Mouse (Mus musculus) liver, postnatal 0 days (tissue): ENCODE data around the gene Usp39. TPM values are rescaled to one million over a fixed set of nuclear protein-coding genes. Genes with fewer than 3 reads are reported as not detected.

Experiments used
- ATAC-seq: fragments of 200-750 bp; cut with Nextera tagmentation; 2 replicates; pipeline ENCODE4 v1.8.0; 2017; ENCODE audit warnings: mild to moderate bottlenecking, moderate library complexity
- DNase-seq: peaks from one replicate; pipeline ENCODE4 v3.0.0-alpha.2; 2016
- H3K27ac ChIP-seq: fragments of 300-500 bp; sonication (generic); 2 replicates; pipeline ENCODE4 v1.5.1; 2014; ENCODE audit warnings: antibody characterized with exemption, moderate library complexity, mild to moderate bottlenecking, low read depth
- H3K27me3 ChIP-seq: fragments of 300-500 bp; sonication (generic); 2 replicates; pipeline ENCODE4 v1.6.1; 2014; ENCODE audit warnings: low read length, control low read depth, mixed read lengths; ENCODE audit not compliant: insufficient read depth
- H3K36me3 ChIP-seq: fragments of 300-500 bp; sonication (generic); replicated peaks from 2 replicates; pipeline ENCODE4 v1.6.1; 2014; ENCODE audit warnings: mild to moderate bottlenecking, control low read depth, low read length, moderate library complexity, mixed read lengths; ENCODE audit not compliant: insufficient read depth
- H3K4me1 ChIP-seq: fragments of 300-500 bp; sonication (generic); 2 replicates; pipeline ENCODE4 v1.6.1; 2014; ENCODE audit warnings: antibody characterized with exemption, mild to moderate bottlenecking, control low read depth; ENCODE audit not compliant: insufficient read depth
- H3K4me2 ChIP-seq: fragments of 300-500 bp; sonication (generic); 2 replicates; pipeline ENCODE4 v1.6.1; 2014; ENCODE audit warnings: low read depth, mild to moderate bottlenecking, low read length, moderate library complexity, mixed read lengths
- H3K4me3 ChIP-seq: fragments of 300-500 bp; sonication (generic); 2 replicates; pipeline ENCODE4 v1.5.1; 2014; ENCODE audit warnings: low read depth, low read length
- H3K9ac ChIP-seq: fragments of 300-500 bp; sonication (generic); replicated peaks from 2 replicates; pipeline ENCODE4 v1.6.1; 2014; ENCODE audit warnings: mild to moderate bottlenecking, moderate library complexity
- H3K9me3 ChIP-seq: fragments of 300-500 bp; sonication (generic); 2 replicates; pipeline ENCODE4 v1.6.1; 2016; ENCODE audit warnings: mild to moderate bottlenecking, control low read depth, low read length, mixed read lengths
- CTCF ChIP-seq: sonication (generic); IDR thresholded peaks from 2 replicates; pipeline ENCODE4 v1.5.1; 2016; ENCODE audit warnings: antibody characterized with exemption, low read depth
- EP300 ChIP-seq: IDR thresholded peaks from 2 replicates; pipeline ENCODE4 v1.6.1; 2016; ENCODE audit warnings: antibody characterized with exemption, low read depth, mild to moderate bottlenecking
- WGBS: fragments of 180-500 bp; shearing (Covaris S2); extraction: QIAGEN DNeasy Blood & Tissue Kit; methylation state at CpG from one replicate; pipeline ENCODE4 v1.1.7; 2014; ENCODE audit not compliant: insufficient replicate concordance; 5-methylcytosine and 5-hydroxymethylcytosine counted together
- polyA plus RNA-seq: library from polyadenylated mRNA; unstranded; fragments of >200 nt; fragmentation: Nextera tagmentation; extraction: Ambion mirVana; gene quantifications from 2 replicates; pipeline ENCODE4 v1.2.1, GENCODE M21; 2015

Usp39 gene
- polyA plus RNA-seq, 1 experiment from 2014 or later, result 21.7 TPM

DNA sequence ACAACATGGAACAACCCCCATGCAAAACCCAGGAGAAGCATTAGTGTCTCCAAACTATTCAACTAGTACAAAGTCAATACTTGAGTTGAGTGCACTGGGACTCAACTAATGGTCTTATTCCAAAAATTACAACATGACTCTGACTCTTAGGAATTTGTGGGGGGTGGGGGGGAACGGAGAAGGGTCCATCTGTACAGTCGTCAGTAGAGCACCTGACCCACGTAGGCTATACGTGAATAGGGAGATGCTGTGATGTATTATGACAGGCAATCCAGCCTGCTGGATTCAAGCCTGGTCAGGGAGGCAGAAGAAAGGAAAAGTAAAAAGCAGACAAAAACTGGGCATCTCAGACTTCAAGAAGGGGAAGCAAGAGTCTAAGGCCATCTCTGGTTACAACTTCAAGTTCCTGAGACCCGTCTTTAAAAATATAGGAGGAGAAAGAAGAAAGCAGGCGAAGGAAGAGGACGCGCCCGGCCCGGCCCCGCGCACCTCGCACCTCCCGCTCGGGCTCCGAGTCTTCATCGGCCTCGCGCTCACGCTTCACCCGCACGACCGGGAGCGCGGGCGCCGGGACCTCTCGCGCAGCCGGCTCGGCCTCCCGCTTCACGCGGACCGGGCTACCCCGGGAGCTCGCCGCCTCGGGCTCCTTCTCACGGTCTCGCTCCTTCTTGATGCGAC, 449 bp downstream of the Usp39 start:
- Histone ChIP-seq H3K27ac (peak overlapping the region; percentile 88), H3K9ac (peak overlapping the region; percentile 95), H3K4me1 (peaks cover 48% of the 10 kb centered on the region), H3K9me3 (no peaks in the 10 kb centered on the region), H3K36me3 (peaks cover 36% of the 10 kb centered on the region), H3K27me3 (no peaks in the 10 kb centered on the region), H3K4me3 (peak overlapping the region; percentile 89), H3K4me2 (peak overlapping the region; percentile 95)
- ATAC-seq (peak; percentile 59), DNase-seq (no peak)
- under 1% methylated on average over 26 of the region's 42 CpGs for WGBS
- TF ChIP-seq EP300 (no peak), CTCF (no peak)

DNA sequence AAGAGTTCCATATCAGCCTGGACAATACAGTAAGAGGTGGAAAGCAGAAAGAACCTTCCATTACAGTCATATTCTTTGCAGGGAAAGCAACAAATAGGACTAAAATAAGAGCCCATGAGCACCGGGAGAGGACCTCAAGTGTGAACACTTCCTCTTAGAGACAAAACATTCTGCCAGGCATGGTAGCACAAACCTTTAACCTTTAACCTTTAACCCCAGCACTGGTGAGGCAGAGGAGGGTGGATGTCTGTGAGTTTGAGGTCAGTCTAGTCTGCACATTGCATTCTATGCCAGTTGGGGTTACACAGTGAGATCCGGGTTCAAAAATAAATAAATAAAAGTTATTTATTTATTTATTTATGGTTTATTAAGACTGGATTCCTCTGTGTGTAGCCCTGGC, 4.5 kb downstream of the Usp39 start:
- no peak overlapping the region for H3K4me2 ChIP-seq
- DNase-seq, result no peak
- no peak overlapping the region for H3K27ac ChIP-seq
- 53% methylated on average over 2 of the region's 2 CpGs for WGBS
- H3K27me3 ChIP-seq, result no peaks in the 10 kb centered on the region
- peaks cover 63% of the 10 kb centered on the region for H3K36me3 ChIP-seq
- H3K9ac ChIP-seq, result no peak overlapping the region
- peaks cover 21% of the 10 kb centered on the region for H3K4me1 ChIP-seq
- H3K9me3 ChIP-seq, result no peaks in the 10 kb centered on the region
- TF ChIP-seq EP300 (no peak), CTCF (no peak)
- H3K4me3 ChIP-seq, result no peak overlapping the region
- ATAC-seq, result no peak

DNA sequence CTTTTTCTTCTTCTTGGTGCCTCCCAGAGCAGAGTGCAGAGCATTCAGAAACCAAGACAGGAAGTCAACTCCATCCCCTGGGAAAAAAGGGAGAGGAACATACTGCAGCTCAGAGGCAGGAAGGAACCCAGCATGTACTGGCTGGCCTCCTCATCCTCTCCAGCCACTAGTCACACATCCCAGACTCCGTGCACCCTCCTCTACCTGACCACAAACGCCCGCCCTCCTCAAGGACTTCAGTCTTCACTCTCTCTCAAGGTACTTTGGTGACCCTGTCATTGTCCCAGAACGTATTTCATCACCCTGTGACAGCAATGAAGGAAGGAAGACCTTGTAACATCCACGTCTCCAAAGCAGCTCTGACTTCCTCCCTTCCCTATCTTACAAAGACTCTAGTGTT, 11.9 kb downstream of the Usp39 start:
- H3K4me1 ChIP-seq, result no peaks in the 10 kb centered on the region; the same call in 1 of the 2 replicates
- H3K4me2 ChIP-seq, result peak overlapping the region; percentile 6
- DNase-seq (no peak), ATAC-seq (0 out of 2 replicates have a peak, but pooled peaks have one; percentile 19)
- H3K4me3 ChIP-seq, result no peak overlapping the region
- WGBS, result 76% methylated on average over 5 of the region's 5 CpGs
- peak overlapping the region; percentile 39; the same call in 1 of the 2 replicates for H3K27ac ChIP-seq
- H3K9ac ChIP-seq, result no peak overlapping the region
- no peaks in the 10 kb centered on the region for H3K27me3 ChIP-seq
- H3K9me3 ChIP-seq, result no peaks in the 10 kb centered on the region
- peaks cover 85% of the 10 kb centered on the region for H3K36me3 ChIP-seq
- no peak for TF ChIP-seq EP300
- no peak for TF ChIP-seq CTCF

DNA sequence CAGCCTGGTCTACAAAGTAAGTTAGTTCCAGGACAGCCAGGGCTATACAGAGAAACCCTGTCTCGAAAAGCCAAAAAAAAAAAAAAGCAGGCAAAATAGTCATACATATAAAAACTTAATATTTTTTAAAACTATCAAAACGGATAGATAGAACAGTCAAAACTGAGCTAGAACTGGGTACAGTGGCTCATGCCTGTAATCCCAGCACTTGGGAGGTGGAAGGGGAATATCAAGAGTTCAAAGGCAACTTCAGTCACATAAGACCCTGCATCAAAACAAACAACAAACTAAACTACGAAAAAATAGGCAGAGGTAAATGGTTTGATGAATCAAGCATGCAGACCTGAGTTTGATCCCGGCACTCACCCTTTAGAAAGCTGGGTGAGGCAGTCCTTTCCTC, 14.9 kb downstream of the Usp39 start:
- no peak for ATAC-seq
- DNase-seq, result no peak
- Histone ChIP-seq H3K27ac (no peak overlapping the region), H3K27me3 (no peaks in the 10 kb centered on the region), H3K36me3 (peaks cover 80% of the 10 kb centered on the region), H3K4me1 (no peaks in the 10 kb centered on the region; the same call in 1 of the 2 replicates), H3K9me3 (no peaks in the 10 kb centered on the region), H3K9ac (no peak overlapping the region), H3K4me2 (no peak overlapping the region), H3K4me3 (no peak overlapping the region)
- 89% methylated on average over 4 of the region's 4 CpGs for WGBS
- no peak for TF ChIP-seq CTCF

DNA sequence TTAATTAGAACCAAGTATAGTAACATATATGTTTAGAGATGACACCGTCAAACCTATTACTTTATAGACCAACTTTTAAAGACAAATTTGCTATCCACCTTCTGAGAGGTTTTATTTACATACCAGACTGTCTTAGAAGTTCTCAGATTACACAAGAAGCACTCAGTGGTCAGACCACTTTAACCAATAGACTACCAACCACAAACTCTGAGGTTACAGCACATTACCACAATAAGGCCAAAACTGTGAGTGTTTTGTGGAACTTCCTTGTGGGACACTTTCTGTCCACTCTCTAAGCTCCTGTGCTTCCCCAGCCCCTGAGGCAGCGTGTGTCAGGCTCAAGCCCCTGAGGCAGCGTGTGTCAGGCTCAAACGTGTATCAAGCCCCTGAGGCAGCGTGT, 16.0 kb downstream of the Usp39 start:
- H3K27ac ChIP-seq, result no peak overlapping the region
- H3K9ac ChIP-seq, result no peak overlapping the region
- ATAC-seq (no peak), DNase-seq (no peak)
- H3K4me3 ChIP-seq, result no peak overlapping the region
- H3K4me1 ChIP-seq, result no peaks in the 10 kb centered on the region; the same call in 1 of the 2 replicates
- TF ChIP-seq CTCF (no peak), EP300 (no peak)
- 81% methylated on average over 5 of the region's 5 CpGs for WGBS
- no peak overlapping the region for H3K4me2 ChIP-seq
- peaks cover 79% of the 10 kb centered on the region for H3K36me3 ChIP-seq
- no peaks in the 10 kb centered on the region for H3K27me3 ChIP-seq
- no peaks in the 10 kb centered on the region for H3K9me3 ChIP-seq

DNA sequence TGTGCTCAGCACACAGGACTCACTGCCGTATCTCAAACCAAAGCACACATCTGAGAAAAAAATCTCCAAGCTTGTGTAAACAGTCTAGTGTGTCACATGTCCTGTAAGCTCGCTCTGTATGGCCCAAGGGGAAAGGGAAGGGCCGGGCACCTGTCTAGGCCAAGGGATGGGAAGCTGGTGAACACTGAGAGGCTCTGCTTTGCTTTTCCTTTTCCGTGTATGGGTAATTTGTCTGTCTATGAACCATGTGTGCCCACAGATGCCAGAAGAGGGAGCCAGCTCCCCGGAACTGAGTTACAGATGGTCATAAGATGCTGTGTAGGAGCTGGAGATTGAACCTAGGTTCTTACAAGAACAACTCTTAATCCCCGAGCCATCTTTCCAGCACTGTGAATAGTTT, 18.7 kb downstream of the Usp39 start:
- peak; percentile 55 for DNase-seq
- 54% methylated on average over 6 of the region's 6 CpGs for WGBS
- H3K27ac ChIP-seq, result no peak overlapping the region

More for the DNA sequence above, 18.7 kb downstream of the Usp39 start:
- H3K27me3 ChIP-seq, result no peaks in the 10 kb centered on the region
- TF ChIP-seq CTCF (peak; percentile 72), EP300 (no peak)
- no peaks in the 10 kb centered on the region; the same call in 1 of the 2 replicates for H3K4me1 ChIP-seq
- no peak overlapping the region for H3K4me2 ChIP-seq
- no peaks in the 10 kb centered on the region for H3K9me3 ChIP-seq
- ATAC-seq, result peak; percentile 49
- no peak overlapping the region for H3K9ac ChIP-seq
- peaks cover 76% of the 10 kb centered on the region for H3K36me3 ChIP-seq
- no peak overlapping the region for H3K4me3 ChIP-seq
